Mouse (Mus musculus): ENCODE measurements at regions not wholly inside any gene's neighbourhood (a gene's known extent, or its start where the extent isn't known, plus 50 kb on each side); places are given as distances from the start of the nearest gene placed in this dataset.

DNA sequence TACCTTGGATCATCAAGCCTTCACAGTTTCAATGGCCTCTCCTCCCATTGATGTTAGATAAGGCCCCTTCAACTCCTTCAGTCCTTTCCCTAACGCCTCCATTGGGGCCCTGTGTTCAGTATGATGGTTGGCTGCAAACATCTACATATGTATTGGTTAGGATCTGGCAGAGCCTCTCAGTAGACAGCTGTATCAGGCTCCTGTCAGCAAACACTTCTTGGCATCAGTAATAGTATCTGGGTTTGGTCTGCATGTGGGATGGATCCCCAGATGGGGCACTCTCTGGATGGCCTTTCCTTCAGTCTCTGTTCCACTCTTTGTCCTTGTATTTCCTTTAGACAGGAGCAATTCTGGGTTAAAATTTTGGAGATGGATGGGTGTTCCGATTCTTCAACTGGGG is 84.0 kb upstream of the N4bp1 start:
- DNase-seq, result no peak

DNA sequence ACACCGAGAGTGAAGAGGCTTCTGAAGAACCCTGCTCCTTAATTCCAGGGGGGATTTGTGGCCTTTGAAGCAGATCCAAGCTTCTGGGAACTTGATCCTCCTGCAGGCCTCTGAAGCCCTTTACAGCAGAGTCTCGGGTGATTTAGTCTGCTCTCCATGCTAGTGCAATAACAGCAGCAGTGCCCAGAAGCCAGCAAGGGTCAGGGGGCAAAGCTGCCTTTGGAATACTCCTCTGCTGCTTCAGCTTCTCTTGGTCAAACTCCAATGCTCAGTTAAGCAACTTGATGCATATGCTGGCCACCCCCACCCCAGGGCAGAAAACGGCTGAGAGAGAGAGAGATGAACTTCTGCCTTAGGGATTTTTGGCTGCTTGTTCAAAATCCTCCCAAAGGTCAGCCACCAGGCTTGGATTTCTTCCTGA is 82.8 kb upstream of the N4bp1 start:
- no peak for DNase-seq

DNA sequence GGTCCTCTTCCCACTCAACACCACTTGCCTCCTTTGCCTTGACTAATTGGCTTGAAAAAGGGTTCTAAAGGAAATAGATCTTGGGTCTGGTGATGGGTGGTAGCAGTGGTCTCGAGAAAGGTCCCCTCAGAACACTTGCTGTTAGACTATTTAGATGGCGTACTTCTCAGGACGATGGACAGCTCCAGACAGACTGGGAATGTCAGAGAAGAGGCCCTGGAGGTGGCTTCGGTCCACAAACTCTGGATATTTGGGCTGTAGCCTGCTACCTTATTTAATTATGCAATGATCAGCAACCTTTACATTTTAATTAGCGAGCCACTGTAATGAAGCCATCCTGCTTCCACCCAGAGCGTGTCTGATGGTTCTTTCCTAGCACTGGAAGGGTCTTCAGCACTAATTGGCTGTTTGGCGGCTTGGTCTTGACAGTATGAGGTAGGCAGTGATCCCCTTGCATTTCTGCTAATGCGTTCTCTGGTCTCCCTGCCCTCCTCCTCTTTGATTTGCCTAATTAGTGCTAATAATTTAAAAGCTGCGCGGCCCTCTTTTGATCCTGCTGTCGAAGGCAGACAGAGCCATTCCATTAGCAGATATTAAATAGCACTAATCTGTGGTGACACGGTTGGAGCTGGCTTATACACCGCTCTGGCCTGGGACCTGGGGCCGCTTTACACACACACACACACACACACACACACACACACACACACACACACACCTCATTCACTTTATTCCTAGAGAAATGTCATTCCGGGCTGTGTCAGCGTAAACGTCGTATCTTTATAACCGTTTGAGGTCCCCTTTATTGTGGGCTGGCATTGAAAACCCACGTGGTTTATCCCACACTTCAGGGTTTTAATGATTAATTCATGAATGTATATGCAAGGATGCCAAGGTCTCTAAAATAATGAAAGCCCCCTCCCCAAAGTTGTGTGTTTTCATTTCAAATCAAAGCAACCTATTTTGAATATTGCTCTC is 76.4 kb upstream of the N4bp1 start:
- no peak for DNase-seq
